Comparison of ENCODE assay signal across 8 mouse cellular contexts in the genomic region with DNA sequence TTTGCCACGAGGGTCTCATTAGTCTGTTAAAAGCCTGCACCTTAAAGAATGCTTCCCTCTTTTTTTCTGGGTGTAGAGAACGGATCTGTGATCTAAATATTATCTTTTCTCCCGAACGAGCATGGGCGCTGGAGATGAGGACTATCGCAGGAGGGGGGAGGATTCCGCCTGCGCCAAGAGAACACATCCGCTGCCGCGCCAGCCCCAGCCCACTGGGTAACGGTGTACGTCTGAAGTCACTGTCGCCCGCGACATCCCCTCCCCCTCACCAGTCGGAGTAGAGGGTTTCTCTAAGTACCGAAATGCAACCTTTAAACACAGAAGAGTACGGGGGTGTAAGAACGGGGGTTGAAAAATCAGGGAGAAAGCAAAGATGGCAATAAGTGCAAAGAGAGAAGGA. TPM values are rescaled to one million over a fixed set of nuclear protein-coding genes. Genes with fewer than 3 reads are reported as not detected.
DNase-seq lines count a peak whose midpoint lies in the region; ATAC-seq and TF ChIP-seq lines count a peak whose summit lies in the region.

No protein-coding gene starts in this region.

- H3K4me3 ChIP-seq in cortical plate, adult 2 months (ENCODE audit: insufficient read depth, low read length) = peak overlapping the region; percentile 91
- H3K4me3 ChIP-seq in heart, embryonic 16.5 days (ENCODE audit: low read length) = peak overlapping the region; percentile 71
- H3K4me3 ChIP-seq in liver, embryonic 14.5 days (ENCODE audit: insufficient read depth in 1 of 2, low read depth in 2 of 2, low read length in 2 of 2) = peak overlapping the region; percentile 90 to 99
- H3K4me3 ChIP-seq in olfactory bulb, adult 2 months (ENCODE audit: insufficient read depth, low read depth, low read length) = peak overlapping the region; percentile 99

- DNase-seq in 3134 (ENCODE audit: extremely low read depth, insufficient read length, low spot score) (peak; percentile 55), MEL-GATA-1-ER (ENCODE audit: extremely low read depth, low read depth) (peak; percentile 64)
- DNase-seq in kidney, postnatal 4 days = peak; percentile 56 to 68
- DNase-seq in liver, embryonic 14.5 days (ENCODE audit: low read depth in 3 of 3, low spot score in 3 of 3) = no peak
- peak; percentile 35 for DNase-seq in yolk sac, embryonic 10.5 days (ENCODE audit: low spot score)

- no peaks in the 10 kb centered on the region for H3K27me3 ChIP-seq in heart, embryonic 16.5 days (ENCODE audit: control insufficient read depth, insufficient read depth, low read length)
- no peaks in the 10 kb centered on the region for H3K27me3 ChIP-seq in liver, embryonic 14.5 days (ENCODE audit: control insufficient read depth, insufficient read depth, low read length)

- peak overlapping the region; percentile 61 for H3K4me2 ChIP-seq in heart, embryonic 16.5 days (ENCODE audit: low read depth, low read length)
- peak overlapping the region; percentile 84 for H3K4me2 ChIP-seq in liver, embryonic 14.5 days (ENCODE audit: low read depth)

- H3K4me1 ChIP-seq in cortical plate, adult 2 months (ENCODE audit: control insufficient read depth, insufficient read depth, low read length) = peaks cover 2% of the 10 kb centered on the region; the same call in 1 of the 2 replicates
- peaks cover 19% of the 10 kb centered on the region for H3K4me1 ChIP-seq in heart, embryonic 16.5 days (ENCODE audit: control insufficient read depth, insufficient read depth, low read length)
- peaks cover 19 to 34% of the 10 kb centered on the region in 2 experiments for H3K4me1 ChIP-seq in liver, embryonic 14.5 days (replicated peaks; ENCODE audit: control insufficient read depth in 2 of 2, insufficient read depth in 2 of 2, low read length in 1 of 2)
- H3K4me1 ChIP-seq in olfactory bulb, adult 2 months (ENCODE audit: control insufficient read depth, insufficient read depth, low read length) = peaks cover 12% of the 10 kb centered on the region

- 10% methylated on average over 20 of the region's 20 CpGs for WGBS in heart, embryonic 16.5 days
- 7% methylated on average over 20 of the region's 20 CpGs for WGBS in liver, embryonic 14.5 days (ENCODE audit: insufficient replicate concordance)
- 12% methylated on average over 20 of the region's 20 CpGs for WGBS in olfactory bulb, adult 2 months

- TF ChIP-seq EP300 in liver, embryonic 14.5 days (IDR thresholded peaks at IDR 0.05; ENCODE audit: low read depth) = no peak

- ATAC-seq in heart, embryonic 16.5 days (replicated peaks; ENCODE audit: extremely low read depth, insufficient read depth, low FRiP score) = no peak
- ATAC-seq in liver, embryonic 14.5 days (ENCODE audit: insufficient read depth) = no peak

- no peaks in the 10 kb centered on the region for H3K36me3 ChIP-seq in heart, embryonic 16.5 days (ENCODE audit: control insufficient read depth, insufficient read depth)
- peaks cover 24% of the 10 kb centered on the region for H3K36me3 ChIP-seq in liver, embryonic 14.5 days (replicated peaks; ENCODE audit: control insufficient read depth, insufficient read depth, low read depth)

- H3K9ac ChIP-seq in heart, embryonic 16.5 days (ENCODE audit: low read length) = peak overlapping the region; percentile 84
- H3K9ac ChIP-seq in liver, embryonic 14.5 days (replicated peaks) = peak overlapping the region; percentile 83

- H3K27ac ChIP-seq in cortical plate, adult 2 months (ENCODE audit: insufficient read depth, low read length) = peak overlapping the region; percentile 91
- H3K27ac ChIP-seq in heart, embryonic 16.5 days (ENCODE audit: low read length) = peak overlapping the region; percentile 99
- H3K27ac ChIP-seq in liver, embryonic 14.5 days = peak overlapping the region; percentile 88
- peak overlapping the region; percentile 85 for H3K27ac ChIP-seq in olfactory bulb, adult 2 months (ENCODE audit: insufficient read depth, low read depth, low read length)

- TF ChIP-seq CTCF in cortical plate, adult 2 months (IDR thresholded peaks at IDR 0.05; ENCODE audit: extremely low read depth, insufficient read depth, low read length) = no peak
- no peak for TF ChIP-seq CTCF in liver, embryonic 14.5 days (IDR thresholded peaks at IDR 0.05; ENCODE audit: low read depth)
- no peak for TF ChIP-seq CTCF in olfactory bulb, adult 2 months (IDR thresholded peaks at IDR 0.05; ENCODE audit: insufficient read depth, low read depth, low read length)

- H3K9me3 ChIP-seq in heart, embryonic 16.5 days (replicated peaks; ENCODE audit: control insufficient read depth, low read length) = no peaks in the 10 kb centered on the region
- no peaks in the 10 kb centered on the region for H3K9me3 ChIP-seq in liver, embryonic 14.5 days (ENCODE audit: control insufficient read depth, low read length)

- TF ChIP-seq POLR2A in cortical plate, adult 2 months (IDR thresholded peaks at IDR 0.05; ENCODE audit: extremely low read depth, insufficient read depth, low read length) = no peak
- no peak for TF ChIP-seq POLR2A in olfactory bulb, adult 2 months (IDR thresholded peaks at IDR 0.05; ENCODE audit: insufficient read depth, low read depth, low read length)

RNA-seq across cellular contexts. Expression of a gene that starts 0.8 kb away (rescaled TPM):
- 33.1 and 33.3 TPM in 2 replicates for polyA plus RNA-seq in cortical plate, adult 2 months (2012; rRNA removed)
- 27.8 and 28.1 TPM in 2 replicates for polyA plus RNA-seq in heart, embryonic 16.5 days (2015; fragmentation: Nextera tagmentation; extraction: Ambion mirVana)
- polyA plus RNA-seq in liver, embryonic 14.5 days (2012; rRNA removed) = 28.9 and 33.2 TPM in 2 replicates
- polyA plus RNA-seq in liver, embryonic 14.5 days (2014; fragmentation: Nextera tagmentation; extraction: Ambion mirVana) = 35.1 and 42.8 TPM in 2 replicates
- 99.2 and 394 TPM in 2 replicates for polyA plus RNA-seq in olfactory bulb, adult 2 months (2012; ENCODE audit: insufficient read depth, insufficient read length, low replicate concordance, missing spikeins)

RNA-seq across cellular contexts. Expression of a gene that starts 34.7 kb away (rescaled TPM):
- polyA plus RNA-seq in cortical plate, adult 2 months (2012; rRNA removed) = 6.7 and 8.7 TPM in 2 replicates
- 60.0 and 61.1 TPM in 2 replicates for polyA plus RNA-seq in heart, embryonic 16.5 days (2015; fragmentation: Nextera tagmentation; extraction: Ambion mirVana)
- polyA plus RNA-seq in liver, embryonic 14.5 days (2012; rRNA removed) = 7.3 and 10.4 TPM in 2 replicates
- polyA plus RNA-seq in liver, embryonic 14.5 days (2014; fragmentation: Nextera tagmentation; extraction: Ambion mirVana) = 13.7 and 14.8 TPM in 2 replicates
- polyA plus RNA-seq in olfactory bulb, adult 2 months (2012; ENCODE audit: insufficient read depth, insufficient read length, low replicate concordance, missing spikeins) = not detected in 2 replicates

RNA-seq across cellular contexts. Expression of a gene that starts 43.6 kb away (rescaled TPM):
- 74.5 and 80.4 TPM in 2 replicates for polyA plus RNA-seq in cortical plate, adult 2 months (2012; rRNA removed)
- 89.8 and 97.1 TPM in 2 replicates for polyA plus RNA-seq in heart, embryonic 16.5 days (2015; fragmentation: Nextera tagmentation; extraction: Ambion mirVana)
- 64.1 and 73.0 TPM in 2 replicates for polyA plus RNA-seq in liver, embryonic 14.5 days (2012; rRNA removed)
- 81.1 and 81.3 TPM in 2 replicates for polyA plus RNA-seq in liver, embryonic 14.5 days (2014; fragmentation: Nextera tagmentation; extraction: Ambion mirVana)
- not detected in 2 replicates for polyA plus RNA-seq in olfactory bulb, adult 2 months (2012; ENCODE audit: insufficient read depth, insufficient read length, low replicate concordance, missing spikeins)

RNA-seq across cellular contexts. Expression of a gene that starts 43.6 kb away (rescaled TPM):
- 6.5 and 7.9 TPM in 2 replicates for polyA plus RNA-seq in cortical plate, adult 2 months (2012; rRNA removed)
- polyA plus RNA-seq in heart, embryonic 16.5 days (2015; fragmentation: Nextera tagmentation; extraction: Ambion mirVana) = 3.7 and 4.7 TPM in 2 replicates
- 7.2 and 7.8 TPM in 2 replicates for polyA plus RNA-seq in liver, embryonic 14.5 days (2012; rRNA removed)
- polyA plus RNA-seq in liver, embryonic 14.5 days (2014; fragmentation: Nextera tagmentation; extraction: Ambion mirVana) = 3.5 and 4.9 TPM in 2 replicates
- polyA plus RNA-seq in olfactory bulb, adult 2 months (2012; ENCODE audit: insufficient read depth, insufficient read length, low replicate concordance, missing spikeins) = not detected in 2 replicates

RNA-seq across cellular contexts. Expression of a gene that starts 58.4 kb away (rescaled TPM):
- polyA plus RNA-seq in cortical plate, adult 2 months (2012; rRNA removed) = 80.8 and 94.9 TPM in 2 replicates
- 53.0 and 55.9 TPM in 2 replicates for polyA plus RNA-seq in heart, embryonic 16.5 days (2015; fragmentation: Nextera tagmentation; extraction: Ambion mirVana)
- 19.9 and 20.2 TPM in 2 replicates for polyA plus RNA-seq in liver, embryonic 14.5 days (2012; rRNA removed)
- polyA plus RNA-seq in liver, embryonic 14.5 days (2014; fragmentation: Nextera tagmentation; extraction: Ambion mirVana) = 15.5 and 17.0 TPM in 2 replicates
- polyA plus RNA-seq in olfactory bulb, adult 2 months (2012; ENCODE audit: insufficient read depth, insufficient read length, low replicate concordance, missing spikeins) = not detected in 2 replicates

Comparison
In these comparisons a context has a peak if more than half of its experiments do, and no peak if none do; other contexts are left out.
1. DNase-seq: peak in 3134 (single experiment), MEL-GATA-1-ER (single experiment), kidney, postnatal 4 days (2 of 2) and yolk sac, embryonic 10.5 days (single experiment); none in liver, embryonic 14.5 days (0 of 3).
2. Peak in every context shown above with its lines, with median percentiles within 50 percentile points of each other: H3K27ac ChIP-seq and H3K4me3 ChIP-seq.